Mouse (Mus musculus) cerebellum, adult 9-10 months (tissue): ENCODE results near the gene Pex5l.

Experiments used
- DNase-seq: peaks from one replicate; pipeline ENCODE4 v3.0.0; 2022

Gene Pex5l

DNA sequence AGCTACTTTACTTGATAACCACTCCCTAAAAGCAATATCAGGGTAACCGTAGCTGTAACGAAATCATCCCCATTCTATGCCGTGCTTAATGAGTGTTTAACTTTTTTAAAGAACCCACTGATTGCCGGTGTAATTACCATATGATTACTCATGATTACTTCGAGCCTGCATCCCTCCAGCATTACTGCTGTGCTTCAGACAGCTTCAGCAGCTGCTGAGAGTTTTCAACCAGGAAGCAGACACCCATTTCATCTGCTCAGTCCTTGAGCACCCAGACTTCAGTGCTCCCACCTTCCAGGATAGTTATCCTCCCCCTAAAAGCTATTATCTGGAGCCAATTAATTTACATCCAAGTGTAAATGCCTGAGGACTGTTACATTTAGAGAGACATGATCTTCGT lies 218.9 kb downstream of the Pex5l start:
- no peak for DNase-seq

DNA sequence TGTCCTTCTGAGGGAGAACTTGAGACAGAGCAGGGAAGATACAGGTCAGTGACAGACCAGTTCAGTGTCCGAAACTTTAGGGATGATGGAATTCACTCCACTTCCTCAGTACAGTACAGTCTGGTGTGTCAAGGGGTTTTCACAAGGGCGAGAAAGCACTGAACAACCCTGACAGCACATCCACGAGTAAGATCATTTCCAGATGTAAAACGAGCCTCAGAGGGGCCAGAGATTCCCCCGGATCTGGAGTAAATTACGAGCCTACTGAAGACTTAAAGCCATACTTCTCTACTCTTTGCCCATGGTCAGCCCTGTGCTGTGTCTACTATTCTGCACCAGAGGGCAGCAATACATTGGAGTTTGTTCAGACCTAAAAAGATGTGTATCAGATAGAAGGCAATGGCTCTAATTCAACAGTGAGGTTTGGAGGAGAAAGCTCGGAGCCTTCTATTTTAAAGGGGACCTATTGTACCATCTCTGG lies 232.9 kb downstream of the Pex5l start:
- peak; percentile 22 for DNase-seq

DNA sequence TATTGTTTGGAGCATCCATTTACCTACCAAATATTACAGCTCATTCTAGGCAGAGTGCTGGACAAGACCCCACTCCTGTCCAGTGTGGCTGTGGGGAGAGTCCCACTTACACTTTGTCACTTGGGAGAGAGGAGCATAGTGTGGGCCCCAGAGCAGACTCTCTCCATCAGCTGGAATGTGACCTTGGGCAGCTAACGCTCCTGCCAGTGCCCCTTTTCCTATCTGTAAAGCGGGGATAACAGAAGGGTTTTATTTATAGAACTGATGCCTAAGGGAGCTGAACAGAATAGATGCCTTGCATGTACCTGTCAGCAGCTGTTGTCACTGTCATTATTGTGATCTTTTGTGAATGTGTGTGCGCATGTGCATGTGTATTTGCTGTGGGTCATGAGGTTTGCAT lies 234.6 kb downstream of the Pex5l start:
- no peak for DNase-seq

DNA sequence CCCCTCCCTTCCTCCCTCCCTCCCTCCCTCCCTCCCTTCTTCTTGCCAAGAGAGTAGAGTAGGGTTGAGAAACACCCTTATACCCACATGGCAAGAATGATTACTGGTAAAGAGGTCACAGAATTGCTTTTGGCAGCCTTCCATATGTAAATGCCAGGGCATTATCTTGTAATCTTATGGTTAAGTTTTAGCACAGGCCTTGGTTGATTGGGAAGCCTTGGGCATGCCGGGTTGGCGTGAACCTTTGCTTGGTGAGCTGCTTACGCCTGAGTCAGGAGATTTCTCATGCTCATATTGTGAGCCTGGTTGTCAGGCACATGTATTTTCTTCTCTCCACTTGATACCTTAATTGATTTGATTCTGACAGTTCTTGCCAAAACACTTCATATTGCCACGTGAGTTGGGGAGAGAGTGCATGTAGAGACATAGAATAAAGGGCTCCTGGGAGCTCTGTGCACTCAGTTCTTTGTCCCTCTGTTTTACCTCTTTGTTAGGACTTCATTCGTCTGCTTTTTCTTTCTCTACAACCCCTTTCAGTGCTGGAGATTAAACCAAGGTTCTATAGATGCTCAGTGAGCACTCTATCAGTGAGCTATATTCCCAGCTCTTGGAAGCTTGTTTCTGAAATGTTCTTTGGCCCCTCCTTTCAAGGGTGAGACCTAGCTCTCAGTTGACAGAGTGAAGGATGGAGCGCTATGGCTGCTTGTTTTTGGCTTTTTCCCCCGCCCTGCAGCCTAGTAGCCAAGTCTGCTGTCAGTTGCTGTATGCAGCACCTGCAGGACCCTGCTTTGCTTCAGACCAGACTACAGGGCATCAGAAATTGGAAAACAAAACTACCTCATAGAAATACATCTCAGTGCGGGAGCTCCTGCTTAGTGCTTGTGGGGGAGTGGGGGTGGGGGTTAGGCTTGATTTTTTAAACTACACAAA lies 236.9 kb downstream of the Pex5l start:
- no peak for DNase-seq

DNA sequence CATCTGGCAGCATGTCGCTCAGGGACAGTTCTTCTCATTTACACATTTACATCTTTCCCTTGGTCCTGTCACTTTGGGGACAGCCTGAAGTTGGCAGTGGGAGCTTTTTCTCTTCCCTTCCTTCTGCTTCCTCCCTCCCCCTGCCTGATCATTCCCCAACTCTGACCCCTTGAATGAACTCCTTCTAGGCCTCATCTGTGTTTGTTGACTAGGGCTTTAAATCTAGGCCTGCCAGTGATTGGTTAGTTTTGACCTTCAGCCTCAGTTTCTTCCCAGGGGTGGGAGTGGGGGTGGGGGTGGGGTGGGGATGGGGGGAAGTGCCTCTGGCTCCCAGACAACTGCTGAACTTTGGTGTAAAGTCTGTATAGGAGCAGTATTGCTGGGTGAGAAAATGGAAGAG lies 238.4 kb downstream of the Pex5l start:
- DNase-seq = no peak

DNA sequence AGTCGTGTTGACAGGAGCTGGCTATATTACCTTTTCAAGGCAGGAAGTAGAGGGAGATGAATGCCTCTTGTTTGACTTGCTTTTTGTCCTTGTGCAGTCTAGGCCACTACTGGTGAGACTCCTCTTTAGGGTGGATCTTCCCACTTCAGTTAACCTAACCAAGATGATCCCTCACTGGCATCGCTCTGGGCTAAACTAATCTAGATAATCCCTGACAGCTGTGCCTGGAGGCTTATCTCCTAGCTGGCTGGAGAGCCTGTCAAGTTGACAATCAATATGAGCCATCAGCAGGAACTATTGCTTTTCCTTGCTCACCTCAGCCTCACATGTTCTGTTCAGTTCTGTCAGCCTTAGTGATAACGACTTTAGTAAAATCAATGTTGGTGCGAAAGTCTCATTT lies 239.6 kb downstream of the Pex5l start:
- DNase-seq = no peak
